Mouse (Mus musculus) kidney, embryonic 16.5 days (tissue): ENCODE data around the gene Gjd3. TPM values are rescaled to one million over a fixed set of nuclear protein-coding genes. Genes with fewer than 3 reads are reported as not detected.

Source experiments
- ATAC-seq: fragments of 200-750 bp; cut with Nextera tagmentation; 2 replicates; pipeline ENCODE4 v1.8.0; 2017; ENCODE audit warnings: moderate TSS enrichment; ENCODE audit not compliant: low FRiP score, low TSS enrichment
- H3K27ac ChIP-seq: fragments of 300-500 bp; sonication (generic); 2 replicates; pipeline ENCODE4 v1.5.1; 2014; ENCODE audit warnings: low read length
- H3K27me3 ChIP-seq: fragments of 300-500 bp; sonication (generic); 2 replicates; pipeline ENCODE4 v1.6.1; 2014; ENCODE audit warnings: low read length, control low read depth, mixed read lengths; ENCODE audit not compliant: insufficient read depth
- H3K36me3 ChIP-seq: fragments of 300-500 bp; sonication (generic); 2 replicates; pipeline ENCODE4 v1.6.1; 2014; ENCODE audit warnings: low read length, control low read depth, mixed read lengths; ENCODE audit not compliant: insufficient read depth
- H3K4me1 ChIP-seq: fragments of 300-500 bp; sonication (generic); 2 replicates; pipeline ENCODE4 v1.6.1; 2014; ENCODE audit warnings: low read length, control low read depth, mixed read lengths; ENCODE audit not compliant: insufficient read depth
- H3K4me2 ChIP-seq: fragments of 300-500 bp; sonication (generic); replicated peaks from 2 replicates; pipeline ENCODE4 v1.6.1; 2014; ENCODE audit warnings: low read depth, low read length
- H3K4me3 ChIP-seq: fragments of 300-500 bp; sonication (generic); 2 replicates; pipeline ENCODE4 v1.5.1; 2014; ENCODE audit warnings: mild to moderate bottlenecking, low read length
- H3K9ac ChIP-seq: fragments of 300-500 bp; sonication (generic); replicated peaks from 2 replicates; pipeline ENCODE4 v1.6.1; 2014; ENCODE audit warnings: low read length
- H3K9me3 ChIP-seq: fragments of 300-500 bp; sonication (generic); 2 replicates; pipeline ENCODE4 v1.6.1; 2016; ENCODE audit warnings: low read length, control low read depth
- WGBS: fragments of 180-500 bp; shearing (Covaris S2); extraction: QIAGEN DNeasy Blood & Tissue Kit; methylation state at CpG from one replicate; pipeline ENCODE4 v1.1.7; 2014; 5-methylcytosine and 5-hydroxymethylcytosine counted together
- polyA plus RNA-seq: library from polyadenylated mRNA; unstranded; fragments of >200 nt; fragmentation: Nextera tagmentation; extraction: Ambion mirVana; gene quantifications from 2 replicates; pipeline ENCODE4 v1.2.1, GENCODE M21; 2015

Gjd3 gene
- 0.59 TPM in 1 of 2 replicates, not detected in the other for polyA plus RNA-seq

- Histone ChIP-seq H3K9ac (peak within 1 kb of the TSS; percentile 68), H3K36me3 (no peaks in the 10 kb centered on the region), H3K27me3 (0 out of 2 replicates have a peak, but pooled peaks cover 4% of the 10 kb centered on the region), H3K4me2 (peak within 1 kb of the TSS; percentile 98), H3K4me3 (peak within 1 kb of the TSS; percentile 64), H3K27ac (no peak within 1 kb of the TSS), H3K9me3 (no peaks in the 10 kb centered on the region), H3K4me1 (peaks cover 22% of the 10 kb centered on the region)
- ATAC-seq: 0 out of 2 replicates have a peak, but pooled peaks have one; percentile 7
- WGBS: 1% methylated on average over 27 of the region's 28 CpGs
These were observed at the start of gene Gjd3 for GRCm38 (mm10) chr11:98982773-98983133. Gjd3 (minus strand) TSS chr11:98983016.

GRCm38 (mm10) chr11:99026899-99027440 is 44.2 kb upstream of the Gjd3 start:
- WGBS: 85% methylated on average over 12 of the region's 12 CpGs

GRCm38 (mm10) chr11:99025878-99026277 is 43.1 kb upstream of the Gjd3 start:
- 86% methylated on average over 6 of the region's 6 CpGs for WGBS
- H3K27ac ChIP-seq: no peak overlapping the region
- H3K36me3 ChIP-seq: peaks cover 11% of the 10 kb centered on the region
- ATAC-seq: no peak
- H3K4me2 ChIP-seq: no peak overlapping the region
- no peak overlapping the region for H3K9ac ChIP-seq
- H3K27me3 ChIP-seq: no peaks in the 10 kb centered on the region
- no peak overlapping the region for H3K4me3 ChIP-seq
- H3K9me3 ChIP-seq: no peaks in the 10 kb centered on the region
- peaks cover 9% of the 10 kb centered on the region for H3K4me1 ChIP-seq

More at GRCm38 (mm10) chr11:99026899-99027440, 44.2 kb upstream of the Gjd3 start:
- Histone ChIP-seq H3K4me2 (no peak overlapping the region), H3K27me3 (no peaks in the 10 kb centered on the region), H3K36me3 (0 out of 2 replicates have a peak, but pooled peaks cover 1% of the 10 kb centered on the region), H3K27ac (no peak overlapping the region), H3K4me3 (no peak overlapping the region), H3K9ac (no peak overlapping the region), H3K4me1 (peaks cover 6% of the 10 kb centered on the region), H3K9me3 (no peaks in the 10 kb centered on the region)
- no peak for ATAC-seq

- no peaks in the 10 kb centered on the region for H3K27me3 ChIP-seq
- peak overlapping the region; percentile 69 for H3K4me3 ChIP-seq
- peak overlapping the region; percentile 65 for H3K9ac ChIP-seq
- H3K27ac ChIP-seq: peak overlapping the region; percentile 26; the same call in 1 of the 2 replicates
- peaks cover 22% of the 10 kb centered on the region for H3K36me3 ChIP-seq
- H3K4me2 ChIP-seq: peak overlapping the region; percentile 56
- WGBS: 47% methylated on average over 18 of the region's 18 CpGs
- peak; percentile 17; the same call in 1 of the 2 replicates for ATAC-seq
- no peaks in the 10 kb centered on the region for H3K9me3 ChIP-seq
- peaks cover 9% of the 10 kb centered on the region for H3K4me1 ChIP-seq
These were observed 41.8 kb upstream of the Gjd3 start for GRCm38 (mm10) chr11:99024468-99025134.

GRCm38 (mm10) chr11:99023500-99024467 is 41.0 kb upstream of the Gjd3 start, which contains the start of gene Top2a:
Top2a (minus strand) TSS chr11:99024189.
- peak; percentile 94 for ATAC-seq
- Histone ChIP-seq H3K4me3 (peak within 1 kb of the TSS; percentile 69), H3K9ac (peak within 1 kb of the TSS; percentile 79), H3K4me2 (peak within 1 kb of the TSS; percentile 56), H3K9me3 (no peaks in the 10 kb centered on the region), H3K27ac (peak within 1 kb of the TSS; percentile 52; the same call in 1 of the 2 replicates), H3K36me3 (peaks cover 24% of the 10 kb centered on the region), H3K4me1 (peaks cover 9% of the 10 kb centered on the region), H3K27me3 (no peaks in the 10 kb centered on the region)
- under 1% methylated on average over 54 of the region's 54 CpGs for WGBS

- Histone ChIP-seq H3K9me3 (no peaks in the 10 kb centered on the region), H3K36me3 (peaks cover 30% of the 10 kb centered on the region), H3K4me3 (peak overlapping the region; percentile 69), H3K27ac (no peak overlapping the region), H3K27me3 (no peaks in the 10 kb centered on the region), H3K9ac (peak overlapping the region; percentile 79), H3K4me1 (peaks cover 9% of the 10 kb centered on the region), H3K4me2 (peak overlapping the region; percentile 52)
- no peak for ATAC-seq
- 7% methylated on average over 4 of the region's 4 CpGs for WGBS
These were observed 40.3 kb upstream of the Gjd3 start for GRCm38 (mm10) chr11:99023094-99023493.

GRCm38 (mm10) chr11:99022384-99022933 is 39.6 kb upstream of the Gjd3 start:
- Histone ChIP-seq H3K4me1 (peaks cover 9% of the 10 kb centered on the region), H3K9me3 (no peaks in the 10 kb centered on the region), H3K27me3 (no peaks in the 10 kb centered on the region), H3K4me2 (peak overlapping the region; percentile 52), H3K4me3 (peak overlapping the region; percentile 69), H3K36me3 (peaks cover 35% of the 10 kb centered on the region), H3K27ac (no peak overlapping the region), H3K9ac (peak overlapping the region; percentile 44; the same call in 1 of the 2 replicates)
- 73% methylated on average over 5 of the region's 5 CpGs for WGBS
- no peak for ATAC-seq

GRCm38 (mm10) chr11:99019844-99020243 is 37.0 kb upstream of the Gjd3 start:
- H3K36me3 ChIP-seq: peaks cover 53% of the 10 kb centered on the region

GRCm38 (mm10) chr11:99013856-99014255 is 31.0 kb upstream of the Gjd3 start:
- Histone ChIP-seq H3K9ac (no peak overlapping the region), H3K4me1 (no peaks in the 10 kb centered on the region), H3K9me3 (no peaks in the 10 kb centered on the region), H3K4me2 (no peak overlapping the region), H3K4me3 (no peak overlapping the region), H3K36me3 (peaks cover 76% of the 10 kb centered on the region), H3K27ac (no peak overlapping the region), H3K27me3 (no peaks in the 10 kb centered on the region)
- no peak for ATAC-seq
- WGBS: 82% methylated on average over 1 of the region's 1 CpGs

More at GRCm38 (mm10) chr11:99019844-99020243, 37.0 kb upstream of the Gjd3 start:
- Histone ChIP-seq H3K4me1 (peaks cover 9% of the 10 kb centered on the region), H3K9me3 (no peaks in the 10 kb centered on the region), H3K27me3 (no peaks in the 10 kb centered on the region), H3K27ac (no peak overlapping the region), H3K4me2 (no peak overlapping the region), H3K4me3 (no peak overlapping the region), H3K9ac (no peak overlapping the region)
- WGBS: 93% methylated on average over 6 of the region's 6 CpGs
- ATAC-seq: no peak
